Mouse (Mus musculus) bone marrow, adult 2 months (tissue): ENCODE data around the gene Dner. TPM values are rescaled to one million over a fixed set of nuclear protein-coding genes. Genes with fewer than 3 reads are reported as not detected.

Experiments used
- H3K27ac ChIP-seq: fragments of 200-500 bp; 2 replicates; pipeline ENCODE4 v1.5.1; 2012; ENCODE audit warnings: low read depth, mild to moderate bottlenecking, control low read depth, inconsistent platforms, low read length; ENCODE audit not compliant: control insufficient read depth, poor library complexity, insufficient read depth
- H3K4me1 ChIP-seq: fragments of 200-500 bp; 2 replicates; pipeline ENCODE4 v1.6.1; 2011; ENCODE audit warnings: low read length; ENCODE audit not compliant: control insufficient read depth, insufficient read depth
- H3K4me3 ChIP-seq: fragments of 200-500 bp; replicated peaks from 2 replicates; pipeline ENCODE3; 2011; ENCODE audit warnings: mild to moderate bottlenecking, low read depth, low read length, control low read depth; ENCODE audit not compliant: control insufficient read depth
- CTCF ChIP-seq: fragments of 200-500 bp; IDR thresholded peaks from 2 replicates; pipeline ENCODE4 v1.5.1; 2011; ENCODE audit warnings: low read length, control low read depth; ENCODE audit not compliant: control insufficient read depth, insufficient read depth
- POLR2A ChIP-seq: fragments of 200-500 bp; IDR thresholded peaks from 2 replicates; pipeline ENCODE4 v1.6.1; 2011; ENCODE audit warnings: low read depth, mild to moderate bottlenecking, control low read depth, low read length, borderline replicate concordance; ENCODE audit not compliant: control insufficient read depth
- WGBS: fragments of 180-500 bp; shearing (Covaris S2); methylation state at CpG from one replicate; pipeline ENCODE4 v1.1.7; 2018; 5-methylcytosine and 5-hydroxymethylcytosine counted together
- polyA plus RNA-seq: library from polyadenylated mRNA; stranded (reverse); fragments of >200 nt; gene quantifications from 2 replicates; pipeline ENCODE4 v1.2.4, GENCODE M21; 2011; ENCODE audit warnings: low replicate concordance; ENCODE audit not compliant: missing spikeins, insufficient read depth, insufficient read length

Gene Dner
- polyA plus RNA-seq, 1 experiment, result 0.70 TPM

GRCm38 (mm10) chr1:84709810-84710785 lies 14.1 kb upstream of the Dner start:
- TF ChIP-seq POLR2A (no peak), CTCF (no peak)
- 15% methylated on average over 31 of the region's 31 CpGs for WGBS
- Histone ChIP-seq H3K27ac (no peak overlapping the region), H3K4me3 (no peak overlapping the region), H3K4me1 (no peaks in the 10 kb centered on the region)

GRCm38 (mm10) chr1:84709406-84709805 lies 13.4 kb upstream of the Dner start:
- Histone ChIP-seq H3K4me3 (no peak overlapping the region), H3K27ac (no peak overlapping the region), H3K4me1 (no peaks in the 10 kb centered on the region)
- 35% methylated on average over 5 of the region's 5 CpGs for whole genome bisulfite sequencing
- TF ChIP-seq CTCF (no peak), POLR2A (no peak)

- no peak overlapping the region for H3K27ac ChIP-seq
- no peak overlapping the region for H3K4me3 ChIP-seq
- 89% methylated on average over 6 of the region's 6 CpGs for WGBS
- H3K4me1 ChIP-seq, result no peaks in the 10 kb centered on the region
- TF ChIP-seq POLR2A, result no peak
- TF ChIP-seq CTCF, result no peak
Measured at GRCm38 (mm10) chr1:84700254-84700653, 4.2 kb upstream of the Dner start.

GRCm38 (mm10) chr1:84697136-84697535 lies 1.1 kb upstream of the Dner start:
- Histone ChIP-seq H3K4me3 (no peak overlapping the region), H3K27ac (no peak overlapping the region), H3K4me1 (no peaks in the 10 kb centered on the region)
- TF ChIP-seq POLR2A (no peak), CTCF (peak; percentile 31; the same call in 1 of the 2 replicates)
- WGBS, result 5% methylated on average over 2 of the region's 2 CpGs

- H3K4me1 ChIP-seq, result no peaks in the 10 kb centered on the region
- no peak overlapping the region for H3K27ac ChIP-seq
- TF ChIP-seq CTCF (no peak), POLR2A (no peak)
- WGBS, result 19% methylated on average over 26 of the region's 26 CpGs
- no peak overlapping the region for H3K4me3 ChIP-seq
Measured at GRCm38 (mm10) chr1:84694688-84695474, 1.1 kb downstream of the Dner start.

- WGBS, result 62% methylated on average over 4 of the region's 4 CpGs
- Histone ChIP-seq H3K4me3 (no peak overlapping the region), H3K4me1 (no peaks in the 10 kb centered on the region), H3K27ac (no peak overlapping the region)
- TF ChIP-seq POLR2A (no peak), CTCF (no peak)
Measured at GRCm38 (mm10) chr1:84677910-84678309, 18.1 kb downstream of the Dner start.

GRCm38 (mm10) chr1:84668100-84668846 lies 27.7 kb downstream of the Dner start:
- 62% methylated on average over 7 of the region's 7 CpGs for WGBS
- TF ChIP-seq CTCF (no peak), POLR2A (no peak)
- no peaks in the 10 kb centered on the region for H3K4me1 ChIP-seq
- H3K27ac ChIP-seq, result no peak overlapping the region
- H3K4me3 ChIP-seq, result no peak overlapping the region
